Mouse (Mus musculus): ENCODE measurements around the gene Vmo1.

GRCm38 (mm10) chr11:70499566-70500475, 14.6 kb downstream of the Vmo1 start:
- no peak for TF ChIP-seq TBP (IDR thresholded peaks at IDR 0.05; ENCODE audit: low read depth, low read length)
- TF ChIP-seq CTCF (IDR thresholded peaks at IDR 0.05 in 2 of 3, conservative IDR thresholded peaks at IDR 0.05 in 1 of 3; ENCODE audit: control insufficient read depth in 1 of 3, insufficient read depth in 1 of 3, low read depth in 2 of 3, low read length in 3 of 3, poor library complexity in 1 of 3, severe bottlenecking in 1 of 3), result peak in 1 of 3 experiments; percentile 39; a peak in 2 of 6 replicates
- TF ChIP-seq ZC3H11A (IDR thresholded peaks at IDR 0.05; ENCODE audit: low read depth, low read length), result no peak
- no peak for TF ChIP-seq BHLHE40 (IDR thresholded peaks at IDR 0.05; ENCODE audit: borderline replicate concordance, low read depth, low read length)
- TF ChIP-seq GATA1 (IDR thresholded peaks at IDR 0.05; ENCODE audit: low read depth, low read length), result no peak
- TF ChIP-seq RAD21 (IDR thresholded peaks at IDR 0.05; ENCODE audit: low read depth, low read length), result peak; percentile 23
- no peak for TF ChIP-seq HCFC1 (IDR thresholded peaks at IDR 0.05; ENCODE audit: low read depth, low read length)

Measured in MEL (cell line).